Mouse (Mus musculus): ENCODE results near the gene Gm10842.

Gm10842 gene

GRCm38 (mm10) chr11:105153068-105153833 lies 6.6 kb downstream of the Gm10842 start:
- DNase-seq (ENCODE audit: low spot score), result peak; percentile 21

- no peak for DNase-seq (ENCODE audit: low spot score)
Observed at GRCm38 (mm10) chr11:105155915-105156314, 9.2 kb downstream of the Gm10842 start.

GRCm38 (mm10) chr11:105156748-105157267 lies 10.1 kb downstream of the Gm10842 start:
- no peak for DNase-seq (ENCODE audit: low spot score)

GRCm38 (mm10) chr11:105158047-105158446 lies 11.4 kb downstream of the Gm10842 start:
- DNase-seq (ENCODE audit: low spot score), result no peak

- DNase-seq (ENCODE audit: low spot score), result peak; percentile 6
Observed at GRCm38 (mm10) chr11:105159673-105160360, 13.1 kb downstream of the Gm10842 start.

GRCm38 (mm10) chr11:105161411-105161810 lies 14.7 kb downstream of the Gm10842 start:
- no peak for DNase-seq (ENCODE audit: low spot score)

GRCm38 (mm10) chr11:105164516-105165510 lies 18.1 kb downstream of the Gm10842 start:
- no peak for DNase-seq (ENCODE audit: low spot score)

GRCm38 (mm10) chr11:105166780-105167179 lies 20.1 kb downstream of the Gm10842 start:
- DNase-seq (ENCODE audit: low spot score), result no peak

GRCm38 (mm10) chr11:105178516-105178915 lies 31.8 kb downstream of the Gm10842 start, which contains the start of gene Tlk2:
Gene Tlk2 (plus strand): TSS chr11:105178807.
- DNase-seq (ENCODE audit: low spot score), result no peak

GRCm38 (mm10) chr11:105179523-105179922 lies 32.8 kb downstream of the Gm10842 start:
- DNase-seq (ENCODE audit: low spot score), result peak; percentile 21

- DNase-seq (ENCODE audit: low spot score), result peak; percentile 10
Observed at GRCm38 (mm10) chr11:105180471-105181091, 33.9 kb downstream of the Gm10842 start.

GRCm38 (mm10) chr11:105181126-105181637 lies 34.5 kb downstream of the Gm10842 start:
- DNase-seq (ENCODE audit: low spot score), result peak; percentile 92

- peak; percentile 15 for DNase-seq (ENCODE audit: low spot score)
Observed at GRCm38 (mm10) chr11:105181689-105182460, 35.2 kb downstream of the Gm10842 start.

GRCm38 (mm10) chr11:105182461-105182855 lies 35.8 kb downstream of the Gm10842 start:
- no peak for DNase-seq (ENCODE audit: low spot score)

- no peak for DNase-seq (ENCODE audit: low spot score)
Observed at GRCm38 (mm10) chr11:105184678-105185077, 38.0 kb downstream of the Gm10842 start.

GRCm38 (mm10) chr11:105192186-105192585 lies 45.5 kb downstream of the Gm10842 start:
- no peak for DNase-seq (ENCODE audit: low spot score)

Measured in lung, postnatal 25 days (tissue).